Mouse (Mus musculus) limb, embryonic 12.5 days (tissue): Measurements from ENCODE around the gene Dcakd. TPM values are rescaled to one million over a fixed set of nuclear protein-coding genes. Genes with fewer than 3 reads are reported as not detected.

ENCODE experiments used
- ATAC-seq: fragments of 200-750 bp; cut with Nextera tagmentation; 2 replicates; pipeline ENCODE4 v1.8.0; 2017; ENCODE audit warnings: low read depth, moderate TSS enrichment; ENCODE audit not compliant: insufficient number of reproducible peaks, insufficient read depth, low FRiP score, low TSS enrichment
- H3K27ac ChIP-seq: fragments of 300-500 bp; sonication (generic); 2 replicates; pipeline ENCODE4 v1.5.1; 2016; ENCODE audit warnings: mild to moderate bottlenecking, moderate library complexity
- H3K27me3 ChIP-seq: fragments of 300-500 bp; sonication (generic); 2 replicates; pipeline ENCODE4 v1.6.1; 2016; ENCODE audit warnings: mild to moderate bottlenecking, moderate library complexity
- H3K36me3 ChIP-seq: fragments of 300-500 bp; sonication (generic); 2 replicates; pipeline ENCODE4 v1.6.1; 2016; ENCODE audit warnings: mild to moderate bottlenecking, moderate library complexity
- H3K4me1 ChIP-seq: fragments of 300-500 bp; sonication (generic); replicated peaks from 2 replicates; pipeline ENCODE4 v1.6.1; 2016
- H3K4me2 ChIP-seq: fragments of 300-500 bp; sonication (generic); 2 replicates; pipeline ENCODE4 v1.6.1; 2016; ENCODE audit warnings: mild to moderate bottlenecking, moderate library complexity
- H3K4me3 ChIP-seq: fragments of 300-500 bp; sonication (generic); replicated peaks from 2 replicates; pipeline ENCODE4 v1.5.1; 2016; ENCODE audit warnings: mild to moderate bottlenecking
- H3K9ac ChIP-seq: fragments of 300-500 bp; sonication (generic); replicated peaks from 2 replicates; pipeline ENCODE4 v1.6.1; 2016; ENCODE audit warnings: mild to moderate bottlenecking, moderate library complexity
- H3K9me3 ChIP-seq: fragments of 300-500 bp; sonication (generic); 2 replicates; pipeline ENCODE4 v1.6.1; 2016; ENCODE audit warnings: mild to moderate bottlenecking, moderate library complexity
- WGBS: fragments of 180-500 bp; shearing (Covaris S2); methylation state at CpG from one replicate; pipeline ENCODE4 v1.1.7; 2016; 5-methylcytosine and 5-hydroxymethylcytosine counted together
- polyA plus RNA-seq: library from polyadenylated mRNA; unstranded; fragments of >200 nt; fragmentation: Nextera tagmentation; extraction: Ambion mirVana; gene quantifications from 2 replicates; pipeline ENCODE4 v1.2.1, GENCODE M21; 2016

The Dcakd gene
- polyA plus RNA-seq, 1 experiment from 2014 or later = 167 TPM

- Histone ChIP-seq H3K27me3 (peaks cover 27% of the 10 kb centered on the region), H3K4me2 (no peak overlapping the region), H3K27ac (no peak overlapping the region), H3K9me3 (no peaks in the 10 kb centered on the region), H3K36me3 (peaks cover 66% of the 10 kb centered on the region), H3K4me3 (no peak overlapping the region), H3K4me1 (peaks cover 15% of the 10 kb centered on the region), H3K9ac (no peak overlapping the region)
- WGBS = 92% methylated on average over 18 of the region's 18 CpGs
- no peak for ATAC-seq
Observed at GRCm38 (mm10) chr11:102994952-102995351, 33.2 kb downstream of the Dcakd start.

- Histone ChIP-seq H3K4me3 (no peak overlapping the region), H3K9me3 (no peaks in the 10 kb centered on the region), H3K36me3 (peaks cover 51% of the 10 kb centered on the region), H3K4me1 (peaks cover 20% of the 10 kb centered on the region), H3K27me3 (peaks cover 41% of the 10 kb centered on the region), H3K4me2 (no peak overlapping the region), H3K27ac (no peak overlapping the region), H3K9ac (no peak overlapping the region)
- peak; percentile 26; the same call in 1 of the 2 replicates for ATAC-seq
- WGBS = 52% methylated on average over 17 of the region's 17 CpGs
Observed at GRCm38 (mm10) chr11:102993420-102994029, 34.6 kb downstream of the Dcakd start.

GRCm38 (mm10) chr11:102992940-102993339 lies 35.2 kb downstream of the Dcakd start:
- 2% methylated on average over 5 of the region's 5 CpGs for WGBS
- H3K4me2 ChIP-seq = no peak overlapping the region
- peaks cover 45% of the 10 kb centered on the region for H3K36me3 ChIP-seq
- H3K9me3 ChIP-seq = no peaks in the 10 kb centered on the region
- H3K4me1 ChIP-seq = peaks cover 20% of the 10 kb centered on the region
- H3K27me3 ChIP-seq = peaks cover 45% of the 10 kb centered on the region
- no peak overlapping the region for H3K9ac ChIP-seq
- no peak overlapping the region for H3K4me3 ChIP-seq
- no peak for ATAC-seq
- no peak overlapping the region for H3K27ac ChIP-seq

GRCm38 (mm10) chr11:102991681-102992080 lies 36.5 kb downstream of the Dcakd start:
- peaks cover 33% of the 10 kb centered on the region for H3K36me3 ChIP-seq
- peak overlapping the region; percentile 53 for H3K4me2 ChIP-seq
- H3K9me3 ChIP-seq = no peaks in the 10 kb centered on the region
- peaks cover 20% of the 10 kb centered on the region for H3K4me1 ChIP-seq
- ATAC-seq = no peak
- peak overlapping the region; percentile 25 for H3K4me3 ChIP-seq
- H3K27me3 ChIP-seq = peaks cover 52% of the 10 kb centered on the region
- no peak overlapping the region for H3K27ac ChIP-seq
- WGBS = 2% methylated on average over 16 of the region's 16 CpGs
- H3K9ac ChIP-seq = peak overlapping the region; percentile 50

- Histone ChIP-seq H3K9me3 (no peaks in the 10 kb centered on the region), H3K4me2 (peak overlapping the region; percentile 75), H3K36me3 (peaks cover 18% of the 10 kb centered on the region), H3K4me1 (peaks cover 24% of the 10 kb centered on the region), H3K27ac (no peak overlapping the region), H3K9ac (peak overlapping the region; percentile 50), H3K27me3 (peaks cover 55% of the 10 kb centered on the region), H3K4me3 (peak overlapping the region; percentile 43)
- no peak for ATAC-seq
- WGBS = 2% methylated on average over 29 of the region's 29 CpGs
Observed at GRCm38 (mm10) chr11:102990152-102990663, 37.9 kb downstream of the Dcakd start.

- no peak overlapping the region for H3K27ac ChIP-seq
- H3K4me1 ChIP-seq = peaks cover 24% of the 10 kb centered on the region
Observed at GRCm38 (mm10) chr11:102989641-102990151, 38.4 kb downstream of the Dcakd start.

GRCm38 (mm10) chr11:102985160-102985559 lies 43.0 kb downstream of the Dcakd start:
- WGBS = 54% methylated on average over 6 of the region's 6 CpGs
- peaks cover 12% of the 10 kb centered on the region for H3K4me1 ChIP-seq
- no peak overlapping the region for H3K4me3 ChIP-seq
- H3K9ac ChIP-seq = no peak overlapping the region
- H3K36me3 ChIP-seq = no peaks in the 10 kb centered on the region
- no peaks in the 10 kb centered on the region for H3K9me3 ChIP-seq
- ATAC-seq = no peak
- H3K27ac ChIP-seq = no peak overlapping the region
- H3K4me2 ChIP-seq = no peak overlapping the region
- peaks cover 31% of the 10 kb centered on the region for H3K27me3 ChIP-seq

More at GRCm38 (mm10) chr11:102989641-102990151, 38.4 kb downstream of the Dcakd start:
- Histone ChIP-seq H3K27me3 (peaks cover 55% of the 10 kb centered on the region), H3K4me2 (peak overlapping the region; percentile 75), H3K4me3 (peak overlapping the region; percentile 43), H3K9me3 (no peaks in the 10 kb centered on the region), H3K9ac (peak overlapping the region; percentile 50), H3K36me3 (peaks cover 13% of the 10 kb centered on the region)
- WGBS = 5% methylated on average over 28 of the region's 28 CpGs
- no peak for ATAC-seq

- no peak overlapping the region for H3K4me2 ChIP-seq
- no peaks in the 10 kb centered on the region for H3K9me3 ChIP-seq
- WGBS = 58% methylated on average over 4 of the region's 4 CpGs
- H3K9ac ChIP-seq = no peak overlapping the region
- peaks cover 6% of the 10 kb centered on the region for H3K4me1 ChIP-seq
- no peaks in the 10 kb centered on the region for H3K36me3 ChIP-seq
- H3K27ac ChIP-seq = no peak overlapping the region
- H3K4me3 ChIP-seq = no peak overlapping the region
- no peak for ATAC-seq
- peaks cover 25% of the 10 kb centered on the region for H3K27me3 ChIP-seq
Observed at GRCm38 (mm10) chr11:102984615-102985014, 43.5 kb downstream of the Dcakd start.

GRCm38 (mm10) chr11:102984086-102984485 lies 44.0 kb downstream of the Dcakd start:
- Histone ChIP-seq H3K9me3 (no peaks in the 10 kb centered on the region), H3K4me3 (no peak overlapping the region), H3K36me3 (no peaks in the 10 kb centered on the region), H3K4me1 (0 out of 2 replicates have a peak, but pooled peaks cover 4% of the 10 kb centered on the region), H3K4me2 (no peak overlapping the region), H3K27ac (no peak overlapping the region), H3K9ac (no peak overlapping the region), H3K27me3 (peaks cover 20% of the 10 kb centered on the region)
- WGBS = 91% methylated on average over 9 of the region's 9 CpGs
- ATAC-seq = no peak

GRCm38 (mm10) chr11:102981151-102981890 lies 46.8 kb downstream of the Dcakd start:
- 62% methylated on average over 10 of the region's 10 CpGs for WGBS
- no peak for ATAC-seq
- Histone ChIP-seq H3K4me2 (no peak overlapping the region), H3K4me1 (peaks cover 4% of the 10 kb centered on the region; the same call in 1 of the 2 replicates), H3K27me3 (peaks cover 3% of the 10 kb centered on the region; the same call in 1 of the 2 replicates), H3K9ac (no peak overlapping the region), H3K36me3 (no peaks in the 10 kb centered on the region), H3K9me3 (no peaks in the 10 kb centered on the region), H3K4me3 (no peak overlapping the region), H3K27ac (no peak overlapping the region)

GRCm38 (mm10) chr11:102978052-102978666 lies 50.0 kb downstream of the Dcakd start:
- no peak overlapping the region for H3K4me2 ChIP-seq
- no peak for ATAC-seq
- no peaks in the 10 kb centered on the region for H3K9me3 ChIP-seq
- no peak overlapping the region for H3K4me3 ChIP-seq
- no peaks in the 10 kb centered on the region; the same call in 1 of the 2 replicates for H3K4me1 ChIP-seq
- peaks cover 9% of the 10 kb centered on the region; the same call in 1 of the 2 replicates for H3K27me3 ChIP-seq
- 47% methylated on average over 6 of the region's 6 CpGs for WGBS
- no peaks in the 10 kb centered on the region for H3K36me3 ChIP-seq
- H3K27ac ChIP-seq = no peak overlapping the region
- no peak overlapping the region for H3K9ac ChIP-seq
